Mouse (Mus musculus) adrenal gland, adult 8-10 months (tissue): ENCODE data around the gene Spsb1. TPM values are rescaled to one million over a fixed set of nuclear protein-coding genes. Genes with fewer than 3 reads are reported as not detected.

Source experiments
- DNase-seq: peaks from one replicate; pipeline ENCODE4 v3.0.0; 2022
- total RNA-seq, 4 experiments: library from RNA; stranded (reverse); gene quantifications; 2 replicates each; pipeline ENCODE4 v1.2.4; 2022

Gene Spsb1
- total RNA-seq, 4 experiments from 2014 or later, result 17.0 to 29.8 (median 23.9) TPM

- no peak for DNase-seq
Observed at GRCm38 (mm10) chr4:149882139-149882916, 72.5 kb downstream of the Spsb1 start.

GRCm38 (mm10) chr4:149880908-149881307 is 73.9 kb downstream of the Spsb1 start:
- no peak for DNase-seq

GRCm38 (mm10) chr4:149879980-149880379 is 74.9 kb downstream of the Spsb1 start:
- no peak for DNase-seq

GRCm38 (mm10) chr4:149878021-149878449 is 76.8 kb downstream of the Spsb1 start:
- no peak for DNase-seq

DNA sequence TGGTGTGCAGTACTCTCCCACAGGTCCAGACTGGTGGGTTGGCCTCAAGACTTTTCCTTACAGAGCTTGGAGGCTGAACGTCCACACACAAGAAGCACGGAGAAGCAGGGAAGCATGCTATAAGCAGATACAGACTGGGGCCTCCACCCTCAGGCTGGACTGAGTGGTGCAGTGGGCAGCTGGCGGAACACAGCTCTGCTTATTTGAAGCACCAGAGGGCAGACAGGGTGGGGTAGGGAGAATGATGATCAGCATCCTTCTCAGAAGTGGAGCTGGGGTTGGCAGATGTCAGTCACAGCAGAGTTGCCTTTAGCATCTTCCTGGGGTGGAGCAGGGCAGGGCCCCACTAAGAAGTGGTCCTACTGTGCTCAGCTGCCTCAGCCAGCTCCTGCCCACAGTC is 77.6 kb downstream of the Spsb1 start:
- DNase-seq, result no peak

DNA sequence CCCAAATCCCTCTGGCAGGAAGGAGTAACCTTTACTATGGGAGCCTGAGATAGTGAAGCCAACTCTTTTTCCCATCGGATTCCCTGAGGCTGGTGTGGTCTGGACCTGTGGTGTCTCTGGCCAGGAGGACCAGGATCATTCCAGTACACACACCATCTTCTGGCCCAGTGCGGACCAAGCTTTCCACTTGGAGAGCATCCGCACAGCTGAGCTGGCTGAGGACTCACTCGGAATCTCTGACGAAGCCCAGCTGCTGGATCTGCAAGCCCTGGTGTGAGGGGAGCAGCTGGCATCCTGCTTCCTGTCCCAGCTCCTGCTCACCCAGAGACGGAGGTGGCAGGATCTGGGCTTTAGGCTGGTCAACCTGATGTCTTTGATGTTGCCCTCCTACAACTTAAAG is 78.1 kb downstream of the Spsb1 start:
- DNase-seq, result no peak

DNA sequence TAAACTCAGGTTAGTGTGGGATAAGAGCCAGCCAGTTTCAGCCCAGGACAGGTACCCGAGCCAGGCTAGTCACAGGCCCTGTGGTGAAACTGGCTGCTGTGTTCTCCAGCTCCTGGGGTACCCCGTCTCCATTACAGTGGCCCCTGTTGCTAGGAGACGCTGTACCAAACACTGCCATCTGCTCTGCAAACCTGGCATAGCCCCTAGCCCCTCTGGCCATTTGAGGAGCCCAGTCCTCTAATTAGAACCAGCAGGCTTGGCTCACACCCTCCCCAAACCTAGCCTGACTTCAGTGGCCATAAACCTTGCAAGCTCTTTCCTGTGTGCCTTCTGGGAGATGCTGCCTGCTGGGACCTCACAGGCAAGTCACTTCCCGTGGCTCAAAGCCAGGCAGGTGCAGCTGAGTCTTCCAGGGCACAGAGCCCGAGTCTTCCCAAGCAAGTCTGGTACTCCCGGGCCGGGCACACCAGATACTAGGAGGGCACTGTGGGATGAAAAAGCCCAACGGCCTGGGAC is 78.8 kb downstream of the Spsb1 start:
- DNase-seq, result no peak

- DNase-seq, result no peak
Observed at GRCm38 (mm10) chr4:149875296-149875695, 79.5 kb downstream of the Spsb1 start.

GRCm38 (mm10) chr4:149872236-149872635 is 82.6 kb downstream of the Spsb1 start:
- no peak for DNase-seq

DNA sequence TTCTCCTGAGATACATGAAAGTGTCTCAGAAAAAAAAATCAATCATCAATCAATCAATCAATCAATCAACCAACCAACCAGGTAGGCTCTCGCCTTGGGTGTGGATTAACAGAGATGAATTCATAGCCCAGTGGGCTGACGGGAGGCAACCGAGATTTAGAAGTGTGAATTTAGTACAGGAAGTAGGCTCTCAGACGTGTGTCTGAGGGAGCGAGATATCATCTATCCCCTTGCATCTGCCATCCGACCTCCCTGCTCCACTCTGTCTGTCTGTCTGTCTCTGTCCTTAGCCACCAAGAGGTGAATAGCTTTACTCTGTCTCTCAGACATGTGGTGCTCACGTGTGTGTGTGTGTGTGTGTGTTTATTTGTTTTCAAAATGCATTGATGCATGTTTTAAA is 83.3 kb downstream of the Spsb1 start:
- no peak for DNase-seq

DNA sequence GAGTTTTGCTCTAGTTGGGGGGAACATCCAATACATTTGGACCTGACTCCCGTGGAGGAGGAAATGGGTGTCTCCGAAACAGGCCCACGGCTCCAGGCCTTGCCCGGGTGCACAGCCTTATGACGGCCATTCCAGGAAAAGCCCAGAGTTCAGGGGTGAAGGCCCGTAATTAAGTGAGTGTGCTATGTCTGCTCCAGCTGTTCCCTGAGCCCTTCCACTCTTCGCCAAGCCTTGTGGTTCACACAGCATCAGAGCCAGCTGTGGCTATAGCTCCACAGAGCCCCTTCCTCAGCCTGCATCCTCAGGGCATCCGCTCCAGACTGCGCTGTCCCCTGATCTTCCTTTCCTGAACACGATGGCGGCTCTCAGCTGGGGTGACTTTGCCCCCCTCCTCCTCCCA is 83.8 kb downstream of the Spsb1 start:
- no peak for DNase-seq

- no peak for DNase-seq
Observed at GRCm38 (mm10) chr4:149870412-149870811, 84.4 kb downstream of the Spsb1 start.

GRCm38 (mm10) chr4:149868725-149869124 is 86.1 kb downstream of the Spsb1 start:
- no peak for DNase-seq

DNA sequence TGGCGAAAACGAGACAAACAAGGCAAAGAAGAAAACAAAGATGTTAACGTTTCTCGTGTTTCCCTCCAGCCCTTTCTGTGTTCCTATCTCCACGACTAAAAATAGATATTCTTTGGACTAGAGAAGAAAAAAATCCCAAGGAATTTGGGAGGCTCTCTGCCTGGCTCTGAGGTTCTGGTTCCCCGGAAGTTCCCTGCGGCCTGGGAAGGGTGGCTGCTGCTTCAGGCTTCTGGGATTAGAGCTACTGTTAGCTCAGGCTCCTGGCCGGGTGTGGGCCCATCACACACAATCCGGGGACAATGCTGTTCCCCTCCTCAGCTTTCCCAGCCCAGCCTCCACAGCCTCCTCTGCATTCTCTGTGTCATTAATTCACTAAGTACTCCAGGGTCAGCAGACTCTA is 86.8 kb downstream of the Spsb1 start:
- DNase-seq, result no peak

GRCm38 (mm10) chr4:149867351-149867750 is 87.5 kb downstream of the Spsb1 start:
- DNase-seq, result no peak

DNA sequence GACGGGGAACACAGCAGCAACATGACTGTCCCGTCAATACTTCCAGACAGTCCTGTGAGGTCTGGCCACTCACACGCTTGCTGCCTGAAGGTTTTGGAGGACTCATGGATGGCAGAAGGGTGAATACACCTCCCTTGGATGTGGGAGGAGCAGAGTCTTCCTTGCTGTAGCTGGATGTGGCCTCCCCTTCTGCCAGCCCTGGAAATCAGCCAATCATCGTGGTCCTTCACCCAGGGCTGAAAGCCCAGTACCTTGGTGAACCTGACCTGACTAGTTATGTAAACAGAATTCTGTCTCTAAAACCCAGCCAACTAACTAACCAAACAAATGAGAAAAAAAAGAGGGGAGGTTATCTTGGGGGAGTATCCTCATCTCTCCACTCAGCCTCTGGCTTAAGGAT is 90.4 kb downstream of the Spsb1 start:
- DNase-seq, result no peak

DNA sequence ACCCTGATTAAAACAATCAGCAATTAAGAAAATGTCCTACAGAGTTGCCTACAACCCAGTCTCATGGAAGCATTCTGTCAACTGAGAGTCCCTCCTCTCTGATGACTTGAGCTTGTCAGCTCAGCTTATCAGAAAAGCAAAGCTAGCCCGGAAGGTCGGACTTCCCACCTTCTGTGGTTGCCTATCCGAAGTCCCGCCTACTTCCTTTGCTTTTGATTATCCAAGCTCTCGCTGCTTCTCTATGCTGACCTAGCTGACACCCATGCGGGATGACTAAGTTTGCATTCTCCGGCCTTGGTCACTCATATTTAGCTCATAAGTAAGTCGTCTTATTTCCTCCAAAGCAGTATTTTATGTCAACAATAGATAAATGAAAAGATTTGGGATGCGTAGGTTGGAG is 91.3 kb downstream of the Spsb1 start:
- DNase-seq, result no peak

DNA sequence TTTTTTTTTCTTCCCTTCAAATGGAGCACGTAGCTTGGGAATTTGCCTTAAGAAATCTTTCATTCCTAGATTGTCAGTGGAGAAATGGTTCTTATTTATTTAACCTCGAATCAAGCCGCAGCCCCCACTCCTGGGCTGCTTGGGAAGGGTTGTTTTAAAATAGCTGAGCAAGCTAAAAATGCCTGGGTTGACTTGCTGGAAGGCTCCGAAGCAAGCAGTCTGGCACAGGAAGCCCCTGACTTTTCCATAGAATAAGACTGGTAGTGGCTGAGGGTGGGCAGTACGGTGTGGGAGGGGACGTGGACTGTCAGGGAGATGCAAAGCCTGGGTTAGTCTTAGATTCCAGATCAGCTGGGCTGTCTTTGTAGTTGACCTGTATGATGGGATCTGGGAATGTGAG is 94.5 kb downstream of the Spsb1 start:
- no peak for DNase-seq

GRCm38 (mm10) chr4:149858584-149858983 is 96.3 kb downstream of the Spsb1 start:
- DNase-seq, result no peak

- no peak for DNase-seq
Observed at GRCm38 (mm10) chr4:149858097-149858496, 96.7 kb downstream of the Spsb1 start.

GRCm38 (mm10) chr4:149857688-149858087 is 97.2 kb downstream of the Spsb1 start:
- DNase-seq, result no peak

DNA sequence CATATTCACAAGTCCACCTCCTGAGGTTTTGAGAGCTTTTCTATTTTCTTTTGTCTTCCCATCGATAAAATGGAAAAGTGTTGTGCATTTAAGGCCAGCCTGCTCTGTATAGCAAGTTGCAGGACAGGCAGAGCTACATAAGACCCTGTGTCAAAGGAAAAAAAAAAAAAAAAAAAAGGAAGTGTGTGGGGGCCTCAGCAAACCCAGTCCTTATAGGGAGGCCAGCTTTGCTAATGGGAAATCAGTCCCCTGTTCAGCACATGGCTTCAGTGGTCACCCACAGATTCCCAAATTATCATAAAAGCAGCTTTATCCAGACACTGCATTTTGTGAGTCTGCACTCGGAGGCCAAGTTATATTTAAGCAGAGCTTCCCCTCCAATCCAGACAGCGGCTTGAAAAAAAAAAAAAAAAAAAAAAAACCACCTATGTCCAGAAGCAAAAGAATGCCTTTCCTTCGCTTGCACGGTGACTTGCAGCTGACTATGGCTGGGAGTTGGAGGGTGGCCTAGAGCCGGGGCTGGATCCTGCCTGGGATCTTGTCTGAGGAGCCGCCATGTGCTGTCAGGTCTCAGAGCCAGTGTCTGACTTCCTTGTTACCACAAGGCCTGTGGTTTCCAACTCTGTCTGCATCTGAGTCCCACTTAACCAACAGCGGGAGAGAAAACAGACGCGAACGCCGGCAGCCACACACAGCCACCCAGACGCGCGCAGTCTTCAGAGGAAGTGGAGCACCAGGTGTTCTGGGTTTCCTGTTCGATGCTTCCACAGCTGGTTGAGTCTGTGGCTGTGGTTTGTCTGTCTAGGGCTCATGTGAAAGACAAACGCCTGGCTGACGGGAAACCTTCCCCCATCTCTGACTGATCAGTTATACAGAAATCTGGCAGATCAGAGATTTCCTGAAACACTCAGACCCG is 98.7 kb downstream of the Spsb1 start:
- no peak for DNase-seq

- no peak for DNase-seq
Observed at GRCm38 (mm10) chr4:149855180-149855891, 99.5 kb downstream of the Spsb1 start.
